Mouse (Mus musculus) brain, embryonic 14.5 days (tissue): Measurements from ENCODE around the gene Gm5114.

Source experiments
- CTCF ChIP-seq: fragments of 200-500 bp; IDR thresholded peaks from 2 replicates; pipeline ENCODE4 v1.5.1; 2012; ENCODE audit warnings: inconsistent platforms, mild to moderate bottlenecking, moderate library complexity, borderline replicate concordance; ENCODE audit not compliant: insufficient read depth, insufficient read length; ENCODE audit errors: extremely low read depth
- POLR2A ChIP-seq: fragments of 200-500 bp; IDR thresholded peaks from 2 replicates; pipeline ENCODE4 v1.6.1; 2012; ENCODE audit warnings: mild to moderate bottlenecking, inconsistent platforms, borderline replicate concordance; ENCODE audit not compliant: poor library complexity, insufficient read depth, insufficient read length, severe bottlenecking; ENCODE audit errors: extremely low read depth

DNA sequence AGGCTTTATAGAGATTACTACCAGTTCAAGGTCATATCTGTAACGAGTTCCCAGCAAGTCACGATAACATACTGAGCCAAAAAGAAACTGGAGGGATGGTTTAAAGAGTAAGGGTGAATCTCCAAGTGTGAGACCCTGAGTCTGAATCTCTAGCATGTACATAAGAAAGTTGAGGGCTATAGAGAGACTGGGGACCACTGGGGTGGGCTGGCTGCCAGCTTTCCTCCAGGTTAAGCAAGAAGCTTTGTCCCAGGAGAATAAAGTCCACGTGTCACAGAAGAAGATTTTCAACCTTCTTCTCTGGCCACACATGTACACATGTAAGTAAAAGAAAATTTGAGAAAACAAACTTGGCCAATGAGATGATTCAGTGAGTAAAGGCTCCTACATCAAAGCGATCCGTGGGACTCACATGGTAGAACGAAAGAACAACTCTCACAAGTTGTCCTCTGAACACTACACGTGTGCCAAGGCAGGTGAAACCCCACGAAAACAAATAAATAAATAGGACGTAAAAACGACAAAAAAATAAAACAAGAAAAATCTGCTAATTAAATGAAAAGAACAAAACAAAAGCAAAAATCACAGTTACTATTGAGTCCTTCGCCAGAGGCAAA lies 35.8 kb upstream of the Gm5114 start:
- TF ChIP-seq POLR2A (no peak), CTCF (no peak)
